Mouse (Mus musculus) frontal cortex, postnatal 36 days (tissue): ENCODE data around the gene Sae1.

Source experiments
- DNase-seq, 2 experiments: peaks; one replicate each; pipeline ENCODE4 v3.0.0; 2022; ENCODE audit warnings: low spot score in 2 of 2

Gene Sae1

DNA sequence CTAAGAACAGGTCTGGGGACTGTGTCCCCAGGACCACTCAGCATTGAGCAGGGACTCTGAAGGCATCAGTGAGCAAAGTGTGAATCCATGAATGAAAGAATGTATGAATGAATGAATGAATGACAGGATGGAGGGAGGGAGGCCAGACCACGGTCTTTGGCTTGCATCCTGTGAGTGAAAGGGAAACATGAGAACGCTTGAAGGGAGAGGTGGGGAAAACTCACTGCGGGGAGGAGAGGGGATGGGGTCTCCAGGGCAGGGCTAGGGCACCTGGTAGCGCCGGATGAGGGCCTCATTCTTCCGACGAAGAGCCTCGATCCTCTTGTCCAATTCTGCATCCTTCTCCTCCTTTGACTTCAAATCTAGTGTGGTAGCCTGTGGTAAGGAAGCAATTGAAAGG, 103.6 kb downstream of the Sae1 start:
- no peak for DNase-seq

DNA sequence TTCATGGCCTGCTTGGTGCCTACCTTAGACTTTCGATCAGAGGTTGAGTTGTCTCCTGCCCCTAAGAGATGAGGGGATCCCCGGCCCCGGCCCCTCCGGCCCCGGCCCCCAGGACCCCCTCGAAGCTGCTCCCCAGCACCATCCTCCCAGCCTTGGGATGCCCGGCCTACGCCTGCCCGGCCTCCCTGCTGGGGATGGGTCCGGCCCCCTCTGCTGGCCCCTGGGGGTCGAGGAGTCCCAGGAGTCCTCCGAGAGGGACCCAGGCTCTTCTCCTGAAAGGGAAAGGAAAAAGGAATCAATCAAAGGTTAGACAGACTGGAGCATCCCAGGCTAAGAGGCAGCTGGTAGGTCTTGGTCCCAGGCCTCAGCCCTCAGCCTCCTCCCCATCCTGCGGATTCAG, 105.3 kb downstream of the Sae1 start:
- DNase-seq, result no peak

DNA sequence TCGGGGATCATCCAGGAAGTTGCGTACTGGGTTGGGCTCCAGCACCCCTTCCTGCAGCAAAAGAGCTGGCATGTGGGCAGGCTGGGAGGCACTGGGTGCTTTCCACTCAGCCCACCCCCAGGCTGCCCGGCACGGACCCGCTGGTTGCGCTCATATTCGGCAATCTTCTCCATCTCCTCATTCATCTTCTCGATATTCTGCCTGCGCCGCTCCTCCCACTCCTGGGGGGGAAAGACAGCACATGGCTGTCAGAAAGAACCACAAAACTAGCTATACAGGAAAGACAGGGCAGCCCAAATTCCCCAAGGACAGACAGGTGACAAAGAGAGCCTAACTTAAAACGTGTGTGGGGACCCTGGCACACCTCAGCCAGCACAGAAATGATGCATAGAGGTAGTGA, 106.9 kb downstream of the Sae1 start:
- DNase-seq, result no peak

DNA sequence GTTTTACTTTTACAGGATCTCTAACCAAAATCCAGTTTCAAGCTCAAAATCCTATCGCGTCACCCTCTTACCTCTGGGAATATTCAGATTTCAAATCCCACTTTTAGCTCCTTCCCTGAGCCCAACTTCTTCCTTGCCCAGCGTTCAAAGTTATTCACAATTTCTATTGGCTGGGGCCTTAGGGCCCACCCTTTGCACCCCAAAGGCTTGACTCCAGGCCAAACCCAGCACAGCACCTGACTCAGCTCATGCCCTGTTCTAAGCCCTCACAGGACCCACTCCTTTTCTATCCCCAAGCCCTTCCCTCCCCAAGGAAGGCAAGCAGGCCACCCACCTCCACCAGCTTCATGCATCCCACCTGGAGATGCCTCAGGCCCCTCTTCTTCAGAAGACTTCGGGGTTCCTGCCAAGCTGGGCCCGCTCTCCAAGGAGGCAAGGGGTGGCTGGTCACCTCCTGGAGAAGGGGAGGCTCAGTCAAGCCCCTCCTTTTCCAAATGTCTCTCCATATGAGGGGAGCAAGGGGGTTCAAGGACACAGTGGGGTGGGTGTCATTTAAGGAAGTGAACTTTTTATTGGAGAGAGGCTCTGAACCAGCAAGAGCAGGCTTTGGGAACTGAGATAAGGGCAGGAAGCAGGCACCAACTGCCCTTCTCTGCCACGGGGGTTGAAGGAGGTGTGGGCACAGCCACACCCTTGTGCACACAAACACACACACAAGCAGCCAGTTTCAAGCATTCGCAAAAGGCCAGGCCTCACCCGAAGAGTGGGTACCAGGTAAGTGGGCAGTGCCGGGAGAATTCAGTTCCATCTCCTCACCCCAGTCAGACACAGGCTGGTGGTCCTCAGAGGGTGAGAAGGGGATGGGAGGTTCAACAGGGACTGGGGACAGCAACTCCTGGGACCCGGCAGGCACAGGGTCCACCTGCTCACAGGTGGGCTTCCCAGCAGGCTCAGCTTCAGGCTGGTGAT, 112.4 kb downstream of the Sae1 start:
- DNase-seq, result no peak

DNA sequence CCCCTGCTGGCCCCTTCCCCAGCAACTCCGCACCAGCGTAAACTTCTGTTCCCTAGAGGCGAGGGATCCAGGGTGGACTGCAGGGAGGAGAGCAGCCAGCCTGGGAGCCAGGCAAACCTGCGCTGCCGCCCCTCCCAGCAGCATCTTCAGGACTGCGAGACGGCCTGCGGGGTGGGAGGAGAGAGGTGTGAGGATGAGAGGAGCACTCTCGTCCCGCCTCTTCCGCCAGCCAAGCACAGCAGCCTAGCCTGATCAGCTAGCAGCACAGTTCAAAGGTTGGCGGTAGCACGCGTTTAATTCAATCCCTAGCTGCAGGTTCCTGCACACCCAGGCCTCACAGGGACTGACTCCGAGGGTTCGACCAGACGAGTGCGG, 113.9 kb downstream of the Sae1 start:
- DNase-seq, result peak; percentile 67 to 69

DNA sequence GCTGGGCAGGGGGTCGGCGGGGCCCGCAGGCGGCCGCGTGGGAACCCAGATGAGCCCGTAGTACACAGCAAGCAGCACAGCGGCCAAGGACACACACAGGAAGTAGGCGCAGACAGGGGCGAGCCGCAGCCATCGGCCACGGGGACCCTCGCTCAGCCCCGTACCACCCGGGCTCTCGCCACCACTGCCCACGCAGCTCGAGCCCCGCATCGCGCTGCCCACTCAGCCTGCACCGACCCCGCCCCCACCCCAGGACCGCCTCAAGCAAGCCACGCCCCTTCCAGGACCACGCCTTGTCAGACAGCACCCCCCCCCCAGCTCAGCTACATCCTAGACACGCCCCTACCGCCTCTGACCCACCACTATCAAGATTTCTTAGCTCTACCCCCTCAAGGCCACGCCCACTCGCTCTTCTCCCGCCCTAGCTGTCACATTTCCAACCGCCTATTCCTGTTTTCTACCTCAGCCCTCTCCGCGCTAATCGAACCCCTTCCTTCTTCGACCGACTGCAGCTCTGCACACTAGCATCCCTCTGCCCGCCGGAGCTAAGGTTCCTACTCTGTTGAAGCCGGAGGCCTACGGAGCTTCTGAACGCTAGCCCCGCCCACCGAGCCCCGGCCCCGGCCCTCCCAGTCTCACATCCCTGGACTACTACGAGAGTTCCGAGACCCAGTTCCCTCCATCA, 114.4 kb downstream of the Sae1 start, which contains the start of gene Inafm1:
Gene Inafm1 (minus strand): TSS at position 537 of the 685 bp plus-strand sequence.
- DNase-seq, result peak; percentile 76 to 81

DNA sequence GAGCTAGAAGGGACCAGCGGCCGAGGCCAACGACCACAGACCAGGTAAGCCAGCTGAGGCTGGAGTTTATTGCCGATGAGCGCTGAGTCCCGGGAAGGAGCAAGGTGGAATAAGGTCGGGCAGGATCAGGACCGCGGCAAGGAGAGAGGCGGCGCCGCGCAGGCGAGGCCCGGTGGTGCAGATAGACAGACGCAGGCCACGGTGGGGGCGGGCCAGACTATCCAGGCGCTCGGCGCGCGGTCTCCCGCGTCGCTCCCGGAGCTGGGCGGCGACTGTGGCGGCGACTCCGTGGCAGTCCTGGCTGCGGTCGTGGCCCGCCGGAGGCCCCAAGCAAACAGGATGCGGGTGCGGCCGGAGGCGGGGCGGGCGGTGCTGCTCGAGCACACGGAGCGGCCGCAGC, 114.9 kb downstream of the Sae1 start:
- DNase-seq, result peak; percentile 62 to 66

DNA sequence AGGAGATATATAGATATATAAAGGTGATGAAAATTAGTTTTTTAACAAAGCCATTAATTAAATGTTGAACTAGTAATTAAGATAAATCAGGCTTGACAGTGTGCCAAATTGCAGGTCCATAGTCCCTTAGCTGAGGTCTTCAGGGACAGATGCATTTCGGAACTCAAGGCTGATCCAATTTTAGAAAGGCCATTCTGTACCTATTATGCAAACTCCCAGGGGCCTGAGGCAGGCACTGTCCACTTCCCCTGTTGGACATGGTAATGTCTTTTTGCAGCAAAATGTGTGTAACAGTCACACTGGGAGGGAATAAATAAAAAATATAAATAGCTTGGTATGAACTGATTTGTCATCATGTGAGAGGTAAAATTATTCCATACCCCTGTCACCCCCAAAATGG, 116.5 kb downstream of the Sae1 start:
- DNase-seq, result no peak
